7 mouse cellular contexts compared by ENCODE assay signal in genomic region chr5:130938274-130938741, GRCm38 (mm10).
A peak's percentile ranks its signal among the peaks of the same experiment; 100 is the strongest.
DNase-seq lines count a peak whose midpoint lies in the region; ATAC-seq lines count a peak whose summit lies in the region.

No protein-coding gene starts in this region.

- H3K9me3 ChIP-seq in hindbrain, embryonic 15.5 days = no peaks in the 10 kb centered on the region
- no peaks in the 10 kb centered on the region for H3K9me3 ChIP-seq in limb, embryonic 15.5 days

- peak; percentile 85 for ATAC-seq in hindbrain, embryonic 15.5 days (ENCODE audit: low FRiP score, low read depth)
- peak; percentile 46; the same call in 1 of the 2 replicates for ATAC-seq in limb, embryonic 15.5 days (ENCODE audit: insufficient number of reproducible peaks, low FRiP score, low TSS enrichment, low read depth)

- H3K4me1 ChIP-seq in hindbrain, embryonic 15.5 days (replicated peaks) = peaks cover 14% of the 10 kb centered on the region; the same call in 1 of the 2 replicates
- peaks cover 27% of the 10 kb centered on the region for H3K4me1 ChIP-seq in limb, embryonic 15.5 days

- no peak overlapping the region for H3K9ac ChIP-seq in hindbrain, embryonic 15.5 days
- no peak overlapping the region for H3K9ac ChIP-seq in limb, embryonic 15.5 days

- peak overlapping the region; percentile 46 for H3K27ac ChIP-seq in hindbrain, embryonic 15.5 days (replicated peaks)
- H3K27ac ChIP-seq in limb, embryonic 15.5 days = peak overlapping the region; percentile 84

- H3K27me3 ChIP-seq in hindbrain, embryonic 15.5 days = no peaks in the 10 kb centered on the region
- H3K27me3 ChIP-seq in limb, embryonic 15.5 days = no peaks in the 10 kb centered on the region

- no peak overlapping the region for H3K4me3 ChIP-seq in hindbrain, embryonic 15.5 days
- H3K4me3 ChIP-seq in limb, embryonic 15.5 days = no peak overlapping the region

- DNase-seq in ovary, adult 18-20 months (ENCODE audit: low spot score) = peak; percentile 2
- no peak for DNase-seq in ovary, postnatal 10 days (ENCODE audit: low spot score)
- peak; percentile 89 for DNase-seq in embryo, embryonic 11 days
- DNase-seq in right cerebral cortex, postnatal 36 days (ENCODE audit: low spot score in 2 of 2) = peak; percentile 27 to 30
- DNase-seq in heart, adult 8-10 months (ENCODE audit: low spot score) = no peak

- no peaks in the 10 kb centered on the region for H3K36me3 ChIP-seq in hindbrain, embryonic 15.5 days
- H3K36me3 ChIP-seq in limb, embryonic 15.5 days = no peaks in the 10 kb centered on the region

- 4% methylated on average over 7 of the region's 7 CpGs for WGBS in hindbrain, embryonic 15.5 days
- 3% methylated on average over 7 of the region's 7 CpGs for WGBS in limb, embryonic 15.5 days

- H3K4me2 ChIP-seq in hindbrain, embryonic 15.5 days = no peak overlapping the region
- H3K4me2 ChIP-seq in limb, embryonic 15.5 days = no peak overlapping the region

Comparison
In these comparisons a context has a peak if more than half of its experiments do, and no peak if none do; other contexts are left out.
1. DNase-seq: peak in ovary, adult 18-20 months (single experiment), embryo, embryonic 11 days (single experiment) and right cerebral cortex, postnatal 36 days (2 of 2); none in ovary, postnatal 10 days (single experiment) and heart, adult 8-10 months (single experiment).